Mouse (Mus musculus): ENCODE measurements around the gene Cln5. TPM values are rescaled to one million over a fixed set of nuclear protein-coding genes. Genes with fewer than 3 reads are reported as not detected.

The Cln5 gene
- total and polyA plus RNA-seq, 3 experiments: 33.0 to 38.2 (median 35.2) TPM

DNA sequence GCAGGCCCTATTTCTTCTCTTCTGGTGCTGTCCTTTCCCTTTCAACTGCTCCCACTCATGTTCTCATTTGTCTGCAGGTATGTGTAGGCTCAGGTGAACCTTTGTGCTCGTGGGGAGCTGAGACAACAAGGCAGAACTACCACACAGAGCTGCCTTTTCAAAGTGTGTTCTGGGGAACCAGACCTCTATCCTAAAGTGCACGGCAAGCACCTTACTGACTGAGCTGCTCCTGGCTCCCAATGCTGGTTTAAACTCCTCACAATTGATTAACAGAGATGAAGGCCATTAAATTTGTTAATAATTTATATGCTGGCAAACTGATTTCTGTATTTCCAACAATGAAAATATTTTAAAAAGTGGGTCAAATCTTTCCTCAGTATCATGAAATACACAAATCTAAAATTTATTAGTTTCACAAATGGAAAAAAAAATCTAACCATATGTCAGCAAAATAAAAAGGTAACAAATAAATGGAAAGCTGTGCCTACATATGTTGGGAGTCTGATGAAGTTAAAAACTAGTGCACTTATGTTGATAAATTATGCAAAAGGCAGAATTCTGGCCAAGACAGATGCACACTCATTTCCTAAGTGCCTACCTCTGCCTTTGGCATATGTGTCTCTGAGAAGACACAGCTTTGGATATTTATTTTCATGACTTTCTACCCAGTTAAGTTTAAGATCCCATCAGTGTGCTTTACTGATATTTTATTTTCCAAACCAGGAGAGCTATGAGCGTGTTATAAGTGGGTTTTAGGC is 42.8 kb downstream of the Cln5 start:
- DNase-seq: no peak

DNA sequence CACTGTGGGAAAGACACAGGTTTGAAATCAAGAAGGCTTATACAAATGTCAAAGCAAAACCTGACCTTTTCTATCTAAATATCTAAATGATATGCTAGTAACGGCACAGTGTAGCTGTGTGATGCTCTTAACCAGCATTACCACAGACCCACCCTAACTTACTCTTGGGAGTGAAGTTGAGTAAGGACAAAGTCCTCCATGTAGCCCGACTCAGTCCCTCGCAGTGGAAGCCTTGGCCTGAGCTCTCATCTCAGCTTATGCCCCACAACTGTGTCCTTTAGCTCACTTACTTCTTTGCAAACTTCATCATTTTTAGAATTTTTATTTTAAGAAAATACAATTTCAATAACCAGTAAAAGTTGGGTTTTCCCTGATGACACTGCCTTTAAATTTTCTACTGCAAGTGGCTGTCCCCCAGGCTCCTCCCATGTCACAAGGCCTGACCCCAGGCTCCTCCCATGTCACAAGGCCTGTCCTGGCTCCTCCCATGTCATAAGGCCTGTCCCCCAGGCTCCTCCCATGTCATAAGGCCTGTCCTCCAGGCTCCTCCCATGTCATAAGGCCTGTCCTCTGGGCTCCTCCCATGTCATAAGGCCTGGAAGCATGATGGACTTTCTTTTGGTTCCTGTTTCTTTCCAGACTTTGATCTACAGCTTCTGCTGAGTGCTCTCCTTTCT is 45.1 kb downstream of the Cln5 start:
- no peak for DNase-seq

DNA sequence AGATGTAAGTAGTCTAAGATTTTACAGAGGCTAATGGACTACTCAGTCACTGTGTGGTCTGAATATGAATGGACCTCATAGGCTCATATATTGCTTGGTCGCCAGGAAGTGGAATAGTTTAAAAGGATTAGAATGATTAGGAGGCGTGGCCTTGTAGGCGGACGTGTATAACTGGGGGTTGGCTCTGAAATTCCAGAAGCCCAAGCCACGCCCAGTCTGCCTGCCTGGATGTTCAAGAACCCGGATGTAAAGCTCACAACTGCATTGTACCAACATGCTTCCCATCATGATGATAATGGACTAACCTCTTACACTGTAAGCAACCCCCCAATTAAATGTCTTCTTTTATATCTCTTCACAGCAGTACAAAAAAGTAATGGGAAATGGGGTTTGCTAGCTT is 55.7 kb downstream of the Cln5 start:
- DNase-seq: no peak

Other genes starting within 250 kb of the Cln5 start
- 10 to 100 TPM; 29.3 to 33.3 TPM for gene Kctd12, start 87.6 kb upstream of the Cln5 start, total RNA-seq (2021)
- 35.9 and 38.5 TPM in 2 replicates for gene Kctd12, start 87.6 kb upstream of the Cln5 start, polyA plus RNA-seq (2012; rRNA removed)
- not detected for gene Acod1, start 23.2 kb upstream of the Cln5 start, total RNA-seq (2021)
- gene Acod1, start 23.2 kb upstream of the Cln5 start, polyA plus RNA-seq (2012; rRNA removed): 0.06 TPM in 1 of 2 replicates, not detected in the other
- 10 to 100 TPM; 71.4 to 82.8 TPM for gene Fbxl3, start 29.4 kb downstream of the Cln5 start, total RNA-seq (2021)
- gene Fbxl3, start 29.4 kb downstream of the Cln5 start, polyA plus RNA-seq (2012; rRNA removed): 40.0 and 45.1 TPM in 2 replicates

Data from adrenal gland, adult 2 months (tissue).